11 mouse cellular contexts compared by ENCODE assay signal in genomic region chrX:42399343-42399742, GRCm38 (mm10).
DNase-seq lines count a peak whose midpoint lies in the region; ATAC-seq lines count a peak whose summit lies in the region.
"Had no signal": no experiment of that assay in that cellular context is flagged by ENCODE, and none has a peak within 500 bp of the region (broad histone marks: within the 10 kb centered on the region; RNA-seq: fewer than 3 reads in every experiment).

No protein-coding gene starts in this region.

- no peaks in the 10 kb centered on the region for H3K9me3 ChIP-seq in kidney, embryonic 16.5 days (ENCODE audit: low read length)

- no peak overlapping the region for H3K4me2 ChIP-seq in kidney, embryonic 16.5 days (replicated peaks; ENCODE audit: low read depth, low read length)
- H3K4me2 ChIP-seq: hindbrain, embryonic 14.5 days; midbrain, embryonic 11.5 days had no signal

- no peak for DNase-seq in kidney, postnatal 10 days
- DNase-seq in CD4-positive helper T cell, adult 2 months (ENCODE audit: low read depth, low spot score): peak; percentile 69
- DNase-seq in ZHBTc4 (ENCODE audit: low read depth, low spot score): peak; percentile 12
- peak; percentile 0 for DNase-seq in splenic B cell, adult 2 months (ENCODE audit: low read depth, low spot score)
- DNase-seq in cerebellum, postnatal 14 days: no peak
- no peak for DNase-seq in adrenal gland, adult 8-10 months
- DNase-seq: gastrocnemius, postnatal 14 days had no signal

- H3K4me1 ChIP-seq in kidney, embryonic 16.5 days (ENCODE audit: insufficient read depth, low read length): no peaks in the 10 kb centered on the region

- no peak overlapping the region for H3K4me3 ChIP-seq in kidney, embryonic 16.5 days (ENCODE audit: low read length)

- H3K27me3 ChIP-seq in kidney, embryonic 16.5 days (ENCODE audit: insufficient read depth, low read length): no peaks in the 10 kb centered on the region
- H3K27me3 ChIP-seq in splenic B cell, adult 2 months (ENCODE audit: control insufficient read depth, insufficient read depth, low read length, poor library complexity, severe bottlenecking): no peaks in the 10 kb centered on the region

- no peaks in the 10 kb centered on the region for H3K36me3 ChIP-seq in kidney, embryonic 16.5 days (ENCODE audit: insufficient read depth, low read length)
- H3K36me3 ChIP-seq in splenic B cell, adult 2 months (ENCODE audit: control insufficient read depth, insufficient read depth, low read length, poor library complexity, severe bottlenecking): no peaks in the 10 kb centered on the region

- H3K27ac ChIP-seq in kidney, embryonic 16.5 days (ENCODE audit: low read length): peak overlapping the region; percentile 43; the same call in 1 of the 2 replicates
- H3K27ac ChIP-seq: hindbrain, embryonic 14.5 days had no signal

- no peak for ATAC-seq in kidney, embryonic 16.5 days (ENCODE audit: low FRiP score, low TSS enrichment)
- ATAC-seq in erythroid progenitor cell, adult 5-6 weeks (replicated peaks; ENCODE audit: low FRiP score, poor library complexity, severe bottlenecking): no peak

- H3K9ac ChIP-seq in kidney, embryonic 16.5 days (replicated peaks; ENCODE audit: low read length): no peak overlapping the region
- H3K9ac ChIP-seq: hindbrain, embryonic 14.5 days had no signal

Comparison
In these comparisons a context has a peak if more than half of its experiments do, and no peak if none do; other contexts are left out.
1. DNase-seq: peak in CD4-positive helper T cell, adult 2 months (single experiment), ZHBTc4 (single experiment) and splenic B cell, adult 2 months (single experiment); none in kidney, postnatal 10 days (single experiment), cerebellum, postnatal 14 days (0 of 2) and adrenal gland, adult 8-10 months (single experiment).